Mouse (Mus musculus) thymus, postnatal 10 days (tissue): ENCODE results near the gene Syt12.
"Not testable (repeated sequence)": the region's sequence is repeated elsewhere in the genome, so short reads cannot be mapped to it uniquely, and the experiment has no call there.

ENCODE experiments used
- DNase-seq, 2 experiments: peaks; one replicate each; pipeline ENCODE4 v3.0.0; 2021; ENCODE audit warnings: low spot score in 2 of 2

Gene Syt12

GRCm38 (mm10) chr19:4491080-4491695 is 13.9 kb upstream of the Syt12 start:
- DNase-seq: no peak

GRCm38 (mm10) chr19:4487877-4488276 is 10.6 kb upstream of the Syt12 start:
- no peak for DNase-seq

- no peak for DNase-seq
These were observed 7.8 kb upstream of the Syt12 start for GRCm38 (mm10) chr19:4485006-4485405.

- DNase-seq: no peak
These were observed 5.0 kb upstream of the Syt12 start for GRCm38 (mm10) chr19:4482111-4482859.

GRCm38 (mm10) chr19:4481326-4481725 is 4.1 kb upstream of the Syt12 start:
- DNase-seq: no peak

GRCm38 (mm10) chr19:4480041-4480440 is 2.8 kb upstream of the Syt12 start:
- no peak for DNase-seq

GRCm38 (mm10) chr19:4478190-4478516 is 906 bp upstream of the Syt12 start:
- DNase-seq: no peak

GRCm38 (mm10) chr19:4476601-4477257 is 518 bp downstream of the Syt12 start:
- DNase-seq: no peak

- DNase-seq: peak; percentile 28 to 29
These were observed 1.9 kb downstream of the Syt12 start for GRCm38 (mm10) chr19:4475224-4475925.

GRCm38 (mm10) chr19:4474739-4475138 is 2.5 kb downstream of the Syt12 start:
- DNase-seq: no peak

GRCm38 (mm10) chr19:4473549-4473948 is 3.7 kb downstream of the Syt12 start:
- no peak for DNase-seq

- peak in 1 of 2 experiments; percentile 36 for DNase-seq
These were observed 8.9 kb downstream of the Syt12 start for GRCm38 (mm10) chr19:4468363-4468762.

GRCm38 (mm10) chr19:4464666-4465065 is 12.6 kb downstream of the Syt12 start:
- no peak for DNase-seq

- no peak for DNase-seq
These were observed 15.3 kb downstream of the Syt12 start for GRCm38 (mm10) chr19:4461981-4462380.

- peak; percentile 10 to 65 for DNase-seq
These were observed 21.0 kb downstream of the Syt12 start for GRCm38 (mm10) chr19:4456227-4456626.

GRCm38 (mm10) chr19:4455071-4455800 is 22.0 kb downstream of the Syt12 start:
- DNase-seq: no peak

- DNase-seq: not testable (repeated sequence)
These were observed 23.2 kb downstream of the Syt12 start for GRCm38 (mm10) chr19:4454040-4454439.

GRCm38 (mm10) chr19:4452525-4452924 is 24.7 kb downstream of the Syt12 start:
- DNase-seq: no peak

GRCm38 (mm10) chr19:4451965-4452364 is 25.3 kb downstream of the Syt12 start:
- DNase-seq: no peak

- no peak for DNase-seq
These were observed 26.1 kb downstream of the Syt12 start for GRCm38 (mm10) chr19:4451098-4451497.

GRCm38 (mm10) chr19:4450666-4451065 is 26.6 kb downstream of the Syt12 start:
- DNase-seq: no peak

- DNase-seq: no peak
These were observed 28.0 kb downstream of the Syt12 start for GRCm38 (mm10) chr19:4449230-4449629.
